Mouse (Mus musculus) embryonic facial prominence, embryonic 15.5 days (tissue): ENCODE measurements around the gene Lrrc51. TPM values are rescaled to one million over a fixed set of nuclear protein-coding genes. Genes with fewer than 3 reads are reported as not detected.

Experiments
- microRNA-seq: library from miRNA; unstranded; fragments of <30 nt; microRNA quantifications from one replicate; pipeline ENCODE4, GENCODE M21; 2016; ENCODE audit warnings: borderline number of aligned reads
- polyA plus RNA-seq: library from polyadenylated mRNA; unstranded; fragments of >200 nt; fragmentation: Nextera tagmentation; extraction: Ambion mirVana; gene quantifications from 2 replicates; pipeline ENCODE4 v1.2.1, GENCODE M21; 2015

The Lrrc51 gene
- polyA plus RNA-seq, 1 experiment from 2014 or later: 29.2 TPM

Small RNA genes within 50 kb of the gene (microRNA-seq; reads per million reads assigned to microRNA genes)
- gene Gm22655: not detected

Other genes starting within 250 kb of the Lrrc51 start
- 0.34 and 0.45 TPM in 2 replicates for gene Phox2a, start 115.6 kb downstream of the Lrrc51 start, polyA plus RNA-seq
- gene Inppl1, start 95.7 kb downstream of the Lrrc51 start, polyA plus RNA-seq: 48.0 and 57.4 TPM in 2 replicates
- gene Folr2, start 76.7 kb downstream of the Lrrc51 start, polyA plus RNA-seq: 3.5 and 4.2 TPM in 2 replicates
- 56.6 and 61.0 TPM in 2 replicates for gene Anapc15, start 70.2 kb downstream of the Lrrc51 start, polyA plus RNA-seq
- 0.35 and 0.81 TPM in 2 replicates for gene Folr1, start 63.1 kb downstream of the Lrrc51 start, polyA plus RNA-seq
- 164 and 166 TPM in 2 replicates for gene Lamtor1, start 28.0 kb downstream of the Lrrc51 start, polyA plus RNA-seq
- gene Tomt, start 27.5 kb downstream of the Lrrc51 start, polyA plus RNA-seq: 0.29 and 0.45 TPM in 2 replicates
- 72.8 and 73.7 TPM in 2 replicates for gene Numa1, start 216 bp upstream of the Lrrc51 start, polyA plus RNA-seq
- gene Il18bp, start 84.8 kb upstream of the Lrrc51 start, polyA plus RNA-seq: 2.4 and 2.5 TPM in 2 replicates
- 28.6 and 29.5 TPM in 2 replicates for gene Rnf121, start 131.6 kb upstream of the Lrrc51 start, polyA plus RNA-seq
- gene Xndc1, start 131.6 kb upstream of the Lrrc51 start, polyA plus RNA-seq: 31.6 and 37.4 TPM in 2 replicates
- gene Xntrpc, start 131.8 kb upstream of the Lrrc51 start, polyA plus RNA-seq: 1.8 and 2.0 TPM in 2 replicates
- 0.13 and 0.29 TPM in 2 replicates for gene Trpc2, start 149.2 kb upstream of the Lrrc51 start, polyA plus RNA-seq
- gene Art1, start 167.8 kb upstream of the Lrrc51 start, polyA plus RNA-seq: 13.2 and 19.4 TPM in 2 replicates
- 3.5 and 3.9 TPM in 2 replicates for gene Art5, start 175.6 kb upstream of the Lrrc51 start, polyA plus RNA-seq
- 0.25 and 0.57 TPM in 2 replicates for gene Chrna10, start 182.9 kb upstream of the Lrrc51 start, polyA plus RNA-seq